Mouse (Mus musculus) liver, embryonic 14.5 days (tissue): ENCODE data around the gene Map3k5. TPM values are rescaled to one million over a fixed set of nuclear protein-coding genes. Genes with fewer than 3 reads are reported as not detected.

Experiments used
- ATAC-seq: fragments of 200-750 bp; cut with Nextera tagmentation; 2 replicates; pipeline ENCODE4 v1.8.0; 2017; ENCODE audit warnings: moderate number of reproducible peaks, mild to moderate bottlenecking, moderate library complexity; ENCODE audit not compliant: insufficient read depth
- DNase-seq, 3 experiments: peaks; one replicate each; pipeline ENCODE4 v3.0.0-alpha.2; 2012 to 2013; ENCODE audit warnings: low read depth in 3 of 3, low spot score in 3 of 3
- H3K27ac ChIP-seq: fragments of 300-500 bp; sonication (generic); 2 replicates; pipeline ENCODE4 v1.5.1; 2014; ENCODE audit warnings: moderate library complexity, mild to moderate bottlenecking, control low read depth, inconsistent platforms
- H3K27me3 ChIP-seq: fragments of 300-500 bp; sonication (generic); 2 replicates; pipeline ENCODE4 v1.6.1; 2014; ENCODE audit warnings: mild to moderate bottlenecking, low read length, moderate library complexity; ENCODE audit not compliant: control insufficient read depth, insufficient read depth
- H3K36me3 ChIP-seq: fragments of 300-500 bp; sonication (generic); replicated peaks from 2 replicates; pipeline ENCODE4 v1.6.1; 2014; ENCODE audit warnings: low read depth; ENCODE audit not compliant: control insufficient read depth, insufficient read depth
- H3K4me1 ChIP-seq, 2 experiments: fragments of 200-500 bp in 1 of 2; fragments of 300-500 bp in 1 of 2; sonication (generic) in 1 of 2; replicated peaks; 2 replicates each; pipeline ENCODE4 v1.6.1; 2012 to 2014; ENCODE audit warnings: antibody characterized with exemption in 1 of 2, inconsistent platforms in 1 of 2, low read length in 1 of 2; ENCODE audit not compliant: control insufficient read depth in 2 of 2, insufficient read depth in 2 of 2
- H3K4me2 ChIP-seq: fragments of 300-500 bp; sonication (generic); 2 replicates; pipeline ENCODE4 v1.6.1; 2014; ENCODE audit warnings: low read depth, mild to moderate bottlenecking, control low read depth, moderate library complexity
- H3K4me3 ChIP-seq, 2 experiments: fragments of 200-500 bp in 1 of 2; fragments of 300-500 bp in 1 of 2; sonication (generic) in 1 of 2; 2 replicates each; pipeline ENCODE4 v1.5.1; 2012 to 2014; ENCODE audit warnings: low read depth in 2 of 2, low read length in 2 of 2, mild to moderate bottlenecking in 2 of 2, control low read depth in 1 of 2, inconsistent platforms in 1 of 2, moderate library complexity in 1 of 2; ENCODE audit not compliant: insufficient read depth in 1 of 2
- H3K9ac ChIP-seq: fragments of 300-500 bp; sonication (generic); replicated peaks from 2 replicates; pipeline ENCODE4 v1.6.1; 2014; ENCODE audit warnings: mild to moderate bottlenecking, control low read depth, moderate library complexity
- H3K9me3 ChIP-seq: fragments of 300-500 bp; sonication (generic); 2 replicates; pipeline ENCODE4 v1.6.1; 2016; ENCODE audit warnings: low read length, mixed read lengths; ENCODE audit not compliant: control insufficient read depth
- CTCF ChIP-seq: IDR thresholded peaks from 2 replicates; pipeline ENCODE4 v1.5.1; 2016; ENCODE audit warnings: antibody characterized with exemption, low read depth, control low read depth
- EP300 ChIP-seq: IDR thresholded peaks from 2 replicates; pipeline ENCODE4 v1.6.1; 2016; ENCODE audit warnings: antibody characterized with exemption, low read depth
- WGBS: fragments of 180-500 bp; shearing (Covaris S2); extraction: QIAGEN DNeasy Blood & Tissue Kit; methylation state at CpG from one replicate; pipeline ENCODE4 v1.1.7; 2014; ENCODE audit not compliant: insufficient replicate concordance; 5-methylcytosine and 5-hydroxymethylcytosine counted together
- polyA plus RNA-seq, 2 experiments: library from polyadenylated mRNA; depleted of rRNA in 1 of 2; stranded (reverse) in 1 of 2; unstranded in 1 of 2; fragments of >200 nt; fragmentation: Nextera tagmentation in 1 of 2; extraction: Ambion mirVana in 1 of 2; gene quantifications; 2 replicates each; pipeline versions ENCODE4 v1.2.1 to v1.2.3; 2012 to 2014

Map3k5 gene
- polyA plus RNA-seq, 2 experiments: 1.0 to 1.1 TPM

GRCm38 (mm10) chr10:20005491-20005952 is 71.2 kb downstream of the Map3k5 start:
- ATAC-seq: no peak
- 75% methylated on average over 6 of the region's 6 CpGs for WGBS

GRCm38 (mm10) chr10:20006333-20007093 is 72.2 kb downstream of the Map3k5 start:
- Histone ChIP-seq H3K4me3 (no peak overlapping the region), H3K27me3 (no peaks in the 10 kb centered on the region), H3K4me2 (no peak overlapping the region), H3K36me3 (no peaks in the 10 kb centered on the region), H3K27ac (no peak overlapping the region), H3K4me1 (no peaks in the 10 kb centered on the region; a peak in 1 of 4 replicates), H3K9ac (no peak overlapping the region), H3K9me3 (no peaks in the 10 kb centered on the region)
- no peak for DNase-seq
- no peak for ATAC-seq
- WGBS: 71% methylated on average over 17 of the region's 17 CpGs
- no peak for TF ChIP-seq EP300
- TF ChIP-seq CTCF: no peak

More at GRCm38 (mm10) chr10:20005491-20005952, 71.2 kb downstream of the Map3k5 start:
- Histone ChIP-seq H3K27me3 (no peaks in the 10 kb centered on the region), H3K27ac (no peak overlapping the region), H3K4me2 (no peak overlapping the region), H3K4me3 (no peak overlapping the region), H3K9ac (no peak overlapping the region), H3K36me3 (no peaks in the 10 kb centered on the region), H3K4me1 (no peaks in the 10 kb centered on the region; a peak in 1 of 4 replicates), H3K9me3 (no peaks in the 10 kb centered on the region)
- TF ChIP-seq EP300 (no peak), CTCF (no peak)
- no peak for DNase-seq

GRCm38 (mm10) chr10:20009310-20009709 is 75.0 kb downstream of the Map3k5 start:
- Histone ChIP-seq H3K27me3 (no peaks in the 10 kb centered on the region), H3K36me3 (no peaks in the 10 kb centered on the region), H3K4me3 (no peak overlapping the region), H3K9me3 (no peaks in the 10 kb centered on the region), H3K4me1 (no peaks in the 10 kb centered on the region), H3K27ac (no peak overlapping the region), H3K4me2 (no peak overlapping the region), H3K9ac (no peak overlapping the region)
- 72% methylated on average over 6 of the region's 6 CpGs for WGBS
- DNase-seq: no peak
- TF ChIP-seq EP300: no peak
- TF ChIP-seq CTCF: no peak
- ATAC-seq: no peak

- Histone ChIP-seq H3K4me2 (no peak overlapping the region), H3K4me3 (no peak overlapping the region), H3K9ac (no peak overlapping the region), H3K27ac (no peak overlapping the region), H3K4me1 (no peaks in the 10 kb centered on the region), H3K27me3 (no peaks in the 10 kb centered on the region), H3K9me3 (no peaks in the 10 kb centered on the region), H3K36me3 (no peaks in the 10 kb centered on the region)
- WGBS: 79% methylated on average over 3 of the region's 3 CpGs
- no peak for DNase-seq
- no peak for ATAC-seq
- TF ChIP-seq EP300 (no peak), CTCF (no peak)
Observed at GRCm38 (mm10) chr10:20010018-20010417, 75.7 kb downstream of the Map3k5 start.

- ATAC-seq (no peak), DNase-seq (no peak)
- H3K4me1 ChIP-seq: no peaks in the 10 kb centered on the region
- TF ChIP-seq EP300 (no peak), CTCF (no peak)
- WGBS: 75% methylated on average over 10 of the region's 10 CpGs
- no peaks in the 10 kb centered on the region for H3K36me3 ChIP-seq
- H3K27ac ChIP-seq: no peak overlapping the region
- no peaks in the 10 kb centered on the region for H3K27me3 ChIP-seq
- no peak overlapping the region for H3K4me3 ChIP-seq
- no peaks in the 10 kb centered on the region for H3K9me3 ChIP-seq
- H3K9ac ChIP-seq: no peak overlapping the region
- no peak overlapping the region for H3K4me2 ChIP-seq
Observed at GRCm38 (mm10) chr10:20018406-20018805, 84.1 kb downstream of the Map3k5 start.
